In genomic region chr8:106169934-106170480, GRCm38 (mm10) we compare ENCODE assay signal across 7 mouse cellular contexts. TPM values are rescaled to one million over a fixed set of nuclear protein-coding genes. Genes with fewer than 3 reads are reported as not detected.
DNase-seq lines count a peak whose midpoint lies in the region; ATAC-seq and TF ChIP-seq lines count a peak whose summit lies in the region.

No protein-coding gene starts in this region.

- no peak for TF ChIP-seq POLR2A in limb, embryonic 14.5 days (IDR thresholded peaks at IDR 0.05; ENCODE audit: borderline replicate concordance, extremely low read depth, insufficient read depth, insufficient read length)

- H3K4me2 ChIP-seq in lung, postnatal 0 days (replicated peaks; ENCODE audit: low read depth, low read length) = peak overlapping the region; percentile 96
- peak overlapping the region; percentile 94 for H3K4me2 ChIP-seq in embryonic facial prominence, embryonic 15.5 days (replicated peaks)
- peak overlapping the region; percentile 93 for H3K4me2 ChIP-seq in limb, embryonic 14.5 days (replicated peaks; ENCODE audit: low read depth, low read length, severe bottlenecking)
- peak overlapping the region; percentile 88 for H3K4me2 ChIP-seq in stomach, embryonic 15.5 days

- DNase-seq in lung, postnatal 0 days (ENCODE audit: low spot score) = peak; percentile 40
- no peak for DNase-seq in lung, adult 18-20 months
- no peak for DNase-seq in limb, embryonic 14.5 days (ENCODE audit: low spot score)
- no peak for DNase-seq in ovary, postnatal 36 days (ENCODE audit: low spot score)
- DNase-seq in spleen, adult 12 weeks (ENCODE audit: low spot score) = no peak

- H3K9ac ChIP-seq in lung, postnatal 0 days (replicated peaks; ENCODE audit: low read depth) = no peak overlapping the region
- peak overlapping the region; percentile 74; the same call in 1 of the 2 replicates for H3K9ac ChIP-seq in embryonic facial prominence, embryonic 15.5 days
- H3K9ac ChIP-seq in limb, embryonic 14.5 days (ENCODE audit: low read depth, low read length, severe bottlenecking) = peak overlapping the region; percentile 82
- H3K9ac ChIP-seq in stomach, embryonic 15.5 days = no peak overlapping the region

- WGBS in lung, postnatal 0 days = 17% methylated on average over 6 of the region's 6 CpGs
- 23% methylated on average over 6 of the region's 6 CpGs for WGBS in embryonic facial prominence, embryonic 15.5 days
- 24% methylated on average over 6 of the region's 6 CpGs for WGBS in limb, embryonic 14.5 days
- WGBS in stomach, embryonic 15.5 days = 26% methylated on average over 6 of the region's 6 CpGs

- no peaks in the 10 kb centered on the region for H3K36me3 ChIP-seq in lung, postnatal 0 days (ENCODE audit: insufficient read depth, low read length)
- H3K36me3 ChIP-seq in embryonic facial prominence, embryonic 15.5 days = no peaks in the 10 kb centered on the region
- no peaks in the 10 kb centered on the region for H3K36me3 ChIP-seq in limb, embryonic 14.5 days (ENCODE audit: control insufficient read depth, insufficient read depth, low read length)
- H3K36me3 ChIP-seq in stomach, embryonic 15.5 days = no peaks in the 10 kb centered on the region

- no peak overlapping the region for H3K27ac ChIP-seq in lung, postnatal 0 days (ENCODE audit: low read length)
- peak overlapping the region; percentile 89; the same call in 1 of the 2 replicates for H3K27ac ChIP-seq in embryonic facial prominence, embryonic 15.5 days (replicated peaks)
- H3K27ac ChIP-seq in limb, embryonic 14.5 days (replicated peaks; ENCODE audit: low read depth, low read length) = no peak overlapping the region
- H3K27ac ChIP-seq in stomach, embryonic 15.5 days = no peak overlapping the region

- TF ChIP-seq EP300 in lung, postnatal 0 days (IDR thresholded peaks at IDR 0.05) = peak; percentile 20; the same call in 1 of the 2 replicates

- TF ChIP-seq CTCF in lung, postnatal 0 days (IDR thresholded peaks at IDR 0.05) = peak; percentile 48

- no peaks in the 10 kb centered on the region for H3K27me3 ChIP-seq in lung, postnatal 0 days (replicated peaks; ENCODE audit: insufficient read depth, low read length)
- H3K27me3 ChIP-seq in embryonic facial prominence, embryonic 15.5 days = no peaks in the 10 kb centered on the region
- no peaks in the 10 kb centered on the region for H3K27me3 ChIP-seq in limb, embryonic 14.5 days (ENCODE audit: control insufficient read depth, insufficient read depth, low read length)
- H3K27me3 ChIP-seq in stomach, embryonic 15.5 days (replicated peaks) = no peaks in the 10 kb centered on the region

- no peak for ATAC-seq in lung, postnatal 0 days
- ATAC-seq in embryonic facial prominence, embryonic 15.5 days (ENCODE audit: insufficient number of reproducible peaks, low FRiP score, low TSS enrichment, low read depth) = no peak
- no peak for ATAC-seq in limb, embryonic 14.5 days (ENCODE audit: low FRiP score, low read depth)
- no peak for ATAC-seq in stomach, embryonic 15.5 days (ENCODE audit: insufficient read depth, low FRiP score, low read depth)

- no peaks in the 10 kb centered on the region for H3K4me1 ChIP-seq in lung, postnatal 0 days (ENCODE audit: insufficient read depth, low read depth, low read length)
- H3K4me1 ChIP-seq in embryonic facial prominence, embryonic 15.5 days = peaks cover 13% of the 10 kb centered on the region; the same call in 1 of the 2 replicates
- peaks cover 10% of the 10 kb centered on the region for H3K4me1 ChIP-seq in limb, embryonic 14.5 days (ENCODE audit: control insufficient read depth, insufficient read depth, low read length)
- H3K4me1 ChIP-seq in stomach, embryonic 15.5 days = 0 out of 2 replicates have a peak, but pooled peaks cover 6% of the 10 kb centered on the region

- peak overlapping the region; percentile 75 for H3K4me3 ChIP-seq in lung, postnatal 0 days (ENCODE audit: low read depth, low read length)
- peak overlapping the region; percentile 71 for H3K4me3 ChIP-seq in embryonic facial prominence, embryonic 15.5 days (replicated peaks)
- H3K4me3 ChIP-seq in limb, embryonic 14.5 days (replicated peaks; ENCODE audit: low read length) = peak overlapping the region; percentile 80
- peak overlapping the region; percentile 76 for H3K4me3 ChIP-seq in stomach, embryonic 15.5 days (replicated peaks)

- H3K9me3 ChIP-seq in lung, postnatal 0 days (ENCODE audit: low read length) = no peaks in the 10 kb centered on the region
- H3K9me3 ChIP-seq in embryonic facial prominence, embryonic 15.5 days (replicated peaks) = no peaks in the 10 kb centered on the region
- no peaks in the 10 kb centered on the region for H3K9me3 ChIP-seq in limb, embryonic 14.5 days (ENCODE audit: control insufficient read depth, low read length)
- no peaks in the 10 kb centered on the region for H3K9me3 ChIP-seq in stomach, embryonic 15.5 days

RNA-seq across cellular contexts. Expression of gene Slc7a6, which starts 1.4 kb away (rescaled TPM):
- 38.9 and 39.7 TPM in 2 replicates for polyA plus RNA-seq in lung, postnatal 0 days (2015; fragmentation: Nextera tagmentation; extraction: Ambion mirVana)
- 44.0 and 49.2 TPM in 2 replicates for polyA plus RNA-seq in embryonic facial prominence, embryonic 15.5 days (2015; fragmentation: Nextera tagmentation; extraction: Ambion mirVana)
- polyA plus RNA-seq in limb, embryonic 14.5 days (2012; rRNA removed) = 42.1 and 57.6 TPM in 2 replicates
- 55.7 and 73.1 TPM in 2 replicates for polyA plus RNA-seq in limb, embryonic 14.5 days (2014; fragmentation: Nextera tagmentation; extraction: Ambion mirVana)
- polyA plus RNA-seq in stomach, embryonic 15.5 days (2015; fragmentation: Nextera tagmentation; extraction: Ambion mirVana) = 39.8 and 47.3 TPM in 2 replicates

RNA-seq across cellular contexts. Expression of gene Pla2g15, which starts 19.8 kb away (rescaled TPM):
- polyA plus RNA-seq in lung, postnatal 0 days (2015; fragmentation: Nextera tagmentation; extraction: Ambion mirVana) = 10.6 and 10.8 TPM in 2 replicates
- 17.3 and 18.6 TPM in 2 replicates for polyA plus RNA-seq in embryonic facial prominence, embryonic 15.5 days (2015; fragmentation: Nextera tagmentation; extraction: Ambion mirVana)
- polyA plus RNA-seq in limb, embryonic 14.5 days (2012; rRNA removed) = 13.7 and 15.0 TPM in 2 replicates
- 6.3 and 7.8 TPM in 2 replicates for polyA plus RNA-seq in limb, embryonic 14.5 days (2014; fragmentation: Nextera tagmentation; extraction: Ambion mirVana)
- 11.9 and 12.3 TPM in 2 replicates for polyA plus RNA-seq in stomach, embryonic 15.5 days (2015; fragmentation: Nextera tagmentation; extraction: Ambion mirVana)

RNA-seq across cellular contexts. Expression of gene Esrp2, which starts 33.2 kb away (rescaled TPM):
- polyA plus RNA-seq in lung, postnatal 0 days (2015; fragmentation: Nextera tagmentation; extraction: Ambion mirVana) = 38.4 and 38.6 TPM in 2 replicates
- 43.5 and 55.4 TPM in 2 replicates for polyA plus RNA-seq in embryonic facial prominence, embryonic 15.5 days (2015; fragmentation: Nextera tagmentation; extraction: Ambion mirVana)
- polyA plus RNA-seq in limb, embryonic 14.5 days (2012; rRNA removed) = 29.5 and 34.3 TPM in 2 replicates
- 38.8 and 38.9 TPM in 2 replicates for polyA plus RNA-seq in limb, embryonic 14.5 days (2014; fragmentation: Nextera tagmentation; extraction: Ambion mirVana)
- 45.8 and 46.1 TPM in 2 replicates for polyA plus RNA-seq in stomach, embryonic 15.5 days (2015; fragmentation: Nextera tagmentation; extraction: Ambion mirVana)

RNA-seq across cellular contexts. Expression of gene Slc7a6os, which starts 40.7 kb away (rescaled TPM):
- 19.0 and 22.6 TPM in 2 replicates for polyA plus RNA-seq in lung, postnatal 0 days (2015; fragmentation: Nextera tagmentation; extraction: Ambion mirVana)
- polyA plus RNA-seq in embryonic facial prominence, embryonic 15.5 days (2015; fragmentation: Nextera tagmentation; extraction: Ambion mirVana) = 33.3 and 39.6 TPM in 2 replicates
- 52.4 and 58.3 TPM in 2 replicates for polyA plus RNA-seq in limb, embryonic 14.5 days (2012; rRNA removed)
- 32.5 and 36.1 TPM in 2 replicates for polyA plus RNA-seq in limb, embryonic 14.5 days (2014; fragmentation: Nextera tagmentation; extraction: Ambion mirVana)
- polyA plus RNA-seq in stomach, embryonic 15.5 days (2015; fragmentation: Nextera tagmentation; extraction: Ambion mirVana) = 32.0 and 35.4 TPM in 2 replicates

RNA-seq across cellular contexts. Expression of gene Prmt7, which starts 40.7 kb away (rescaled TPM):
- polyA plus RNA-seq in lung, postnatal 0 days (2015; fragmentation: Nextera tagmentation; extraction: Ambion mirVana) = 19.4 and 19.5 TPM in 2 replicates
- 41.2 and 44.5 TPM in 2 replicates for polyA plus RNA-seq in embryonic facial prominence, embryonic 15.5 days (2015; fragmentation: Nextera tagmentation; extraction: Ambion mirVana)
- polyA plus RNA-seq in limb, embryonic 14.5 days (2012; rRNA removed) = 35.5 and 40.3 TPM in 2 replicates
- 44.7 and 46.6 TPM in 2 replicates for polyA plus RNA-seq in limb, embryonic 14.5 days (2014; fragmentation: Nextera tagmentation; extraction: Ambion mirVana)
- polyA plus RNA-seq in stomach, embryonic 15.5 days (2015; fragmentation: Nextera tagmentation; extraction: Ambion mirVana) = 42.2 and 46.3 TPM in 2 replicates

Comparison
In these comparisons a context has a peak if more than half of its experiments do, and no peak if none do; other contexts are left out.
1. H3K9ac ChIP-seq: peak in embryonic facial prominence, embryonic 15.5 days (single experiment) and limb, embryonic 14.5 days (single experiment); none in lung, postnatal 0 days (single experiment) and stomach, embryonic 15.5 days (single experiment).
2. Peak in every context shown above with its lines, with median percentiles within 50 percentile points of each other: H3K4me2 ChIP-seq and H3K4me3 ChIP-seq.